Mouse (Mus musculus) spleen, adult 2 months (tissue): Measurements from ENCODE around the gene Pde11a.

ENCODE experiments used
- CTCF ChIP-seq: fragments of 200-500 bp; IDR thresholded peaks from 2 replicates; pipeline ENCODE4 v1.5.1; 2011; ENCODE audit warnings: mild to moderate bottlenecking, inconsistent platforms; ENCODE audit not compliant: insufficient read depth, insufficient read length, insufficient replicate concordance; ENCODE audit errors: extremely low read depth
- POLR2A ChIP-seq: fragments of 200-500 bp; IDR thresholded peaks from 2 replicates; pipeline ENCODE4 v1.6.1; 2011; ENCODE audit warnings: low read depth, low read length, inconsistent platforms

DNA sequence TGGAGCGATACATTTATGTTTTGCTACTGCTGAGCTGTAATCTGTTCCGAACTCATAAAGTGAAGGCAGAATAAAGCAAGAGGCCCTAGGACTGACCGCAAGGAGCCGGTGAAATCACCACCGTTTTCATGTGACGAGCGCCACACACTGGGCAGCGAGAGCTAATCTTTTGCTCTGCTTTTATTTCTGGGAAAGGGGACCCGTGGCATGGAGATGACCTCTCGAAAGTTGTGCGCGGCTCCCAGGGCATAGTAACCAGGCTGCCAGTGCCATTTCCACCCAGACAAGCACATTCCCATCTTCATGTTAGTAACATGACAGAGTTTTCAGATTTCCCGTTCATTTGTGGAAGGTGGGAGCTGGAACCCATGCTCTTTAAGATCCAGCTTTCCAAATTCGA, 374.1 kb downstream of the Pde11a start:
- 0 out of 2 replicates have a peak, but pooled peaks have one; percentile 34 for TF ChIP-seq CTCF
- no peak for TF ChIP-seq POLR2A
